Mouse (Mus musculus) kidney, postnatal 14 days (tissue): Measurements from ENCODE around the gene Slc2a9.

ENCODE experiments used
- DNase-seq: peaks from one replicate; pipeline ENCODE4 v3.0.0; 2022; ENCODE audit warnings: mixed read lengths

Slc2a9 gene

DNA sequence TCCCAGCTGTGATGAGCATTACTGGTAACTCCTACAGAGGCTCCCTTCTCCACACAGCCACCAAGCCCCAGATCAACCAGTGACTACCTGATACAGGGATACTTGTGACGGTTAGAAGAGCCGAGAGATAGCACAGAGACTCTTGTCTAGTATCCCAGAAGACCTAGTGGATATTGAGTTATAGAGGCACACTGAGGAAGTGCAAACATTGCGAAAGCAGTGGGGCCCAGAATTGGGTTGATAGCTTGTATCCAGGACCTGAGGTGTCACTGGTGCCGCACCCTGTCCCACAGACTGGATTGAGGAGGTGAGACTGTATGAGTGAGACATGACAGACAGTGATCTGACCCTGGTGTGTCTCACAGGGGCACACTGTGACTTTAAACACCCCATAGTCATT, at the start of gene Slc2a9:
TSS of gene Slc2a9 (minus strand) at position 152 of the 400 bp plus-strand sequence.
- DNase-seq = no peak

DNA sequence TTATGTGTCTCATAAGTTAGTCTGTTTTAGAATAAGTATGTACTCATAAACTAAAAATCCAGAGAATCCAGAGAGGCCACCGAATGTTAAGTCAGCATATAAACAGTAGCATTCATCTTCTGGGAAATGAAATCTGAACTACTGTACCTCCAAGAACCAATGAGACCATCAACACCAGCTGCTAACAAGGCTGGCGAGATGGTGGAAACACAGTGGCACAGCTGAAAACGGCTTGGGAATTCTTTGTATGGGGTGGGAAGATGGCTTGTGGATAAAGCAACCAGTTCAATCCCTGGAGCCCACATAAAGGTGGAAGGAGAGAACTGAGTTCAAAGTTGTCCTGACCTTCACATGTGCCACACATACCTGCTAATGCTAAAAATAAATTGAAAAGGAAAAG, 49.7 kb upstream of the Slc2a9 start:
- DNase-seq = no peak

DNA sequence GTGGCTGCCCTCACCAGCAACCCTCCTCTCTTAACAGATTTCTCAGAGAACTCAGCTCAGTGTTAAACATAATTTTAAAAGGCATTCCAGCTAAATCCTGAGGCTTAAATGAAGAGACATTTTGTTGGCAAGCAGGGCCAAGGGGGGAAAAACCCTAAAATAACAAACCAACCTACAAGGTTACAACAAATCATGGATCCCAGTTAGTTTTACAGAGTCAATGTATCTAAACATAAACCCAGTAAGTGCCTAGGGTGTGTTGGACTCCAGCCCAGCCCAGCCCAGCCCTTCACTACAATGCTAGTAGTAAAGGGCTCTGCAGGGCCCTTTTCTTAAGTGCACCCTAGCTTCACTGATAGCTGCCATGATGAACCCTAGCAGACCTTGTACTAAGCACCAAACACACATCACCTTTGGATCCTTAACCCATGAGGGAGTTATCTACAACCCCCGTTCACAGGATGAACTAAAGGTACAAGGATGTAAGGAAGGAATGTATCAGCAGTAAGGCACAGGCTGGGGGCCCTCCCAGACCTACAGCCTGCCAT, 47.4 kb upstream of the Slc2a9 start:
- no peak for DNase-seq

DNA sequence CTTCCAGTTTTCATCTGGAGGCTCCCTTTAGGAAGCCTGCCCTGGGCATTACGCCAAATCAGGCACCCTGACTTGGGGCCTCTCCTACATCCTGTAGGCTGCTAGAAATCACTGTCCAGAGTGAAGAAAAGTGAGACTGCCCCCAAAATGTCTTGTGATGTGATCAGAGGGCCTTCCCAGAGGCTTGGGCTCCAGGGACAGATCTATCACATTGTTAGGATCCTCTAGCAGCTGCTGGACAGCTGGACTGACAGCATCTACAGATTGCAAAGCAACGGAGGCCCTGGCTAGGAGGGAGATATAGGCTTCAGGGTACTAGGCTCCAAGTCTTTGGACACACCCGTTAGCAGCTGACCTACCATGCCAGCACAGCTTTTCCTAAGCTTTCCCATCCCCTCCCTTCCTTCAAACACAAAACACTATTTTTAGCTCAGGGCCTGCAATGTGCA, 46.5 kb upstream of the Slc2a9 start:
- DNase-seq = peak; percentile 29

DNA sequence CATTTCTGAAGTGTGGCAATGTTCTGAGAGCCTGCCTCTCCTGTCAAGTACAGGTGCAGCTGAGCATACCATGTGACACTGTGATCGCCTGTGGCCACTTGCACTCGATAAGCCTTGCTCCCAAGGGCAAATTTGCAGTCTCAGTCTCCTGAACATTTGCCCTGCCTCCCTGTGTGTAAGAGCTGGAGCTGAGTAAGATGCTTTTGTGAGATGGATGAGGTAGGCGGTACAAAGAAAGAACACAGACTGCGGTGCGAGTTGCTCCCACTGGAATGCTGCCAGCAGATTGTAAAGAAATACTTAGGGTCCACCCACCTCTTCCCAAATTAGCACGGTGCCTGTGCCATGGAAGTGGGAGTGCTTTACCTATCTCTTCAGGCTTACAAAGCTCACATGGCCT, 44.4 kb upstream of the Slc2a9 start:
- no peak for DNase-seq

DNA sequence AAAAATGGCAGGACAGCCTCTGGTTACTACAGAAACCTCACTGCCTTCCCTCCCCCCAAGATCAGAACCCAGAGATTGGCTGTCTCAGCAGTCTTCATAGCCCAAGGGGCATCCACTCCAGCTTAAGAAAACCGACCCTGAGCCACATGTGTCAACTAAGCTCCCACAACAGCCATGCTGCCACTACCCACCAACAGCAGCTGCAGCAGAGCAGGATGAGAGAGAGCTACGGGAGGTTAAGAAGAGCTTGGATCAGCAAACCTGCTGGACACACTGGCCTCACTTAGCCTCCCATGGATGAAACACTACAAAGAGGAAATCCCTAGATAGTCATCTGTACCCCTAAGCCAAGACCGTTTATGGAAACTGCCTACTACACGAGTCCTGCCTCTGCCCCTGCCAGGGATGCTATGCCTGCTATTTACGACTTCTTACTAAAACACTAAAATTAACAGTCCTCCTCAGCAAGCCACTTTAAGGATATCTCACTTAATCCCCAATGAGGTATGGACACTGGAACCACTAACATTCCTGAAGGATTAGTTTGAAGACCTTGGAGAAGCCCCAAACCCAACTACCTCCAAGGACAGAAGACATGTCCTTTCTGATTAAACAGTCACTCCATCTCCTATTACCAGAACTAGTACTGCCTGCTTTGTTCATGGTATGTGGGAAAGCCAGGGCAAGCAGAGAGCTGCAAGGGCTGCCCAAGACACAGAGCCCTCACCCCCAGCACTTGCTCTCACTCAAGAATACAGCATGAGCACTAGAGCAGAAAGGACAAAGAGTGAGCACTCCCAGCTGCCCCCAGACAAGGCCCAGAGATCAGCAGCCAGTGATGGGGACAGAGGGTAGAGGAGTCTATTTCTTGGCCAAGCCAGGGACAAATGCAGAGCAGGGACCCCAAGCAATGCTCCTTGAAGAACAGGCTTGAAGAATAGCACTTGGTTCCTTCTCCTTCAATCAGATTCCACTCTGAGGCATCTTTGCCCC, 41.8 kb upstream of the Slc2a9 start:
- peak; percentile 40 for DNase-seq

DNA sequence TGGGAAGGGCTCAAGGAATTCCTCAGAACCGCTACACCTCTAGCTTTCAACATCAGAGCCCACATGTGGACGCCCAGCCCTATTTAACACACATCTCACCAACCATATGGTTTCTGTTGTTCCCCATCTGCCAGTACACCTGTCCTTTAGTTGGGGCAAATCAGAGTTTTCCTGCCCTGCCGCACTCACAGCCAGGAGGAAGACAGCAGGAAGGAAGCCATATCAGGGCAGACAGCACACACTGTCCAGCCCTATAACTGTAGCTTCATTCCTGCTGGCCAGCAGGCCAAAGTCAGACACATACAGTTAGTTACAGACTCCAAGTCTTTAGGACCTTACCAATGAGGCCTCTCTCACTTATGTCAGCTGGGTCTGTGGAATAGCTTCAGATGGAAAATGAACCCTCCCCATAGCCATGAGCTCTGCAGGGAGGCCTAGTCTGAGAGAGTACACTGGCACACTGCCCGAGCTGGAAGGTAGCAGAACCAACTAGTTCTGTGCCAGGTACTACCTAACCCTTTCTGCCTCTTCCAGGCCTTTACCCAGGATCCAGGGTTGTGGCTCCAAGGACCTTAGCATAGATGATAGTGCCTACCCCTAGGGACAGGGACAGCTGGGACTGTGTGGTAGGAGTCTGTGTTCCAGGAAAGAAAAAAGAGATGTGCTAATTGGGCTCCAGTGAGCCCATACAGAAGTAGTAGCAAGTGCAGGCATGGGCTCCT, 40.7 kb upstream of the Slc2a9 start:
- DNase-seq = peak; percentile 44

DNA sequence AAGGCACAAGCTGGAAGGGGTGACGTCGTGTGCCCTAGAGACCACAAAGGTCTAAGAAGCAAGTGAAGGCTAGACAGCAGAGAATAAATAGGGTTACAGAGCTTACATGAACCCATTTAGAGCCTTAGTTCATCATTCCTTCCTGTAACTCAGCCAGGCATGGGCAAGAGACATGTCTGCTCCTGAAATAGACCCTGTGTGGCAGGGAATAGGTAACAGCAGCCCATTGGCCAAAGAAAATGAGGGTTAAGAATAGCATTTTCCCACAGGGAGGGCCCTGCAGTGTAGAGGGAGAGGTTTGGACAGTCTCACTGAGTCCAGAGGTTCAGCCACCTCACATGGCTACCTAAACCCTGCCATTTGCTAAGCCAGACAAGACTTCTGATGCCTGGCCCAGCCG, 38.8 kb upstream of the Slc2a9 start:
- DNase-seq = no peak

DNA sequence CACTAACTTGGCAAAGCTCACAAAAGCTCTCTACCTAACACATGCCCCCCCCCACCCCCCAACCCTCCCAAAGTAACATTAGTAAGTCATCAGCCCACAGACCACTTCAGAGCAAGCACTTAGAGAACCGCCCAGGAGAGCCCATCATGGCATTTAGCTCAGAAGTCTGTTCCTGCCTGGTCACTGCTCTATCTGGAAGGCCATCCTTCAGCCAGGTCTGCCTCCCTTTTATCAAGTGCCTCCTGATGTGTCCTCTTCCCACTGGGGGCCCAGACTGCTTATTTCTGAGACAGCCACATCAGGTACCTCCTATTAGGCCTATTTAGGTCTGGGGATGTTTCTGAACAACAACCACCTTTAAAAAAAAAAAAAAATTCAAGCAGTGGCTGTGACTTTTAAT, 38.0 kb upstream of the Slc2a9 start:
- DNase-seq = no peak

DNA sequence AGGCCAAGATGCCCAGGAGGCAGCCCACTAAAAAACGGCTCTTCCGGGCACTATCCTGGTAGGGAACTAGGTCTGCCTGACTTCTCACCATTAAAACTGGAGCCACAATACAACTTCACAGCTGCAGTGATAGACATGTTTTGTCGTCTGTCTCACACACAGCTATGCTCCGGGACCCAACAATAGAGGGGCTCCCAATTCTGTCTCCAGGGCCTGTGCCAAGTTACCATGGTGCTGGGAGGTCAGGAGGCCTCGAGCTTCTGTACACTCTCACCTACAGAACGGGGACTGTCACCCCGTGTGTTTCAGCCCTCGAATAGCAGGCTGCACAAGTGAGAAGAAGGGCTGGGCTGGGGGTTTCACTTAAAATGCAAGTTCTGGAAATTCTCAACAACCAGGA, 35.6 kb upstream of the Slc2a9 start:
- no peak for DNase-seq

DNA sequence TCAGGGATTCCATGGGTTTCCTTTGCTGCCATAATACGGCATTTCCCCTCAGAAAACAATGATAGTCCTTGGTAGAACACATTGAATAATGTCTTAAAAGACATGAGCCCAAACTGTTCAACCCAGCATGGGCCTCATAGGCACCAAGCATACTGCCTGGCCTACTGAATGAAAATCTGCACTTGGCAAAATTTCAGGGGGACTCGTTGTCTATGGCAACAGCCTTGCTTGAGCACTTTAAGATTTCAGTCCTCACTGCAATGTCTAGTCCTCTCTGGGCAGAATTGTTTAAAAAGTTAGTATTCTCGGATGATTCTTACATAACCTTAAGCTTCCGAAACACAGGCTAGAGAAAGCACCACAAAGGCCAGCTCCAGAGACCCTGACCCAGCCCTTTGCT, 34.9 kb upstream of the Slc2a9 start:
- no peak for DNase-seq

DNA sequence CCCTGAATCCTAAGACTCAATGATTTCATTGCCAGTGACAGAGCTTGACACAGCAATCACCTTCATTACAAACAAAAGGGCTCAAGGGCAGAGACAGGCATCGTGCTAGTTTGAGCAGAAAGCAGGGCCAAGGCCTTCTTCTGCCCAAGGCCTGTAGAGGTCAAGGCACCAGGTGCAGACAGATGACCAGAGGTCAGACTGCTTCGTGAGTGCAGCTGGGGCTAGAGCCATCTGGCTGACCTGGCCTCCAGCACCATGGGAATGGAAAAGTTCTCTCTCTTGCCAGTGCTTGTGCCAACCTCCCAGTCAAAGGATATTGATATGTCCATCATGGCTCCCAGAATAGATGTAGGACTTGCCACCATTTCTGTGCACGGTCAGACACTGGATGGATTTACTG, 33.9 kb upstream of the Slc2a9 start:
- DNase-seq = no peak

DNA sequence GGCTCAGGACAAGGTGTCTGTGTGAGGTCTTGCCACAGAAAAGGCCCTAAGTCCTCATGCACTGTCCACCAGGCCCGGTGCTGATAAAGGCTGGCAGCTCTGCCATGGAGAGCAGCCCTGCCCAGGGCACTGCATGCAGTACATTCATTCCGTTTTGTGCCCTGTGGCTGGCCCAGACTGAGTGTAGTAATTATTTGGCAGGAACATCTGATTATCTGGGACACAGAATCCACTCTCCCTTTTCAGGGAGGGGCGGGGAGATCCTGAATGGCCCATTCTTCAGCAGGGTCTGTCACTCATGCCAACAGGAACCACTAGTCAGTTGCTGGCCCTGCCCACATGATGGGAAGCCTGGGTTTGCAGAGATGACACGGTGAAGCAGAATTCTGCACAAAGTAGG, 29.1 kb upstream of the Slc2a9 start:
- no peak for DNase-seq

DNA sequence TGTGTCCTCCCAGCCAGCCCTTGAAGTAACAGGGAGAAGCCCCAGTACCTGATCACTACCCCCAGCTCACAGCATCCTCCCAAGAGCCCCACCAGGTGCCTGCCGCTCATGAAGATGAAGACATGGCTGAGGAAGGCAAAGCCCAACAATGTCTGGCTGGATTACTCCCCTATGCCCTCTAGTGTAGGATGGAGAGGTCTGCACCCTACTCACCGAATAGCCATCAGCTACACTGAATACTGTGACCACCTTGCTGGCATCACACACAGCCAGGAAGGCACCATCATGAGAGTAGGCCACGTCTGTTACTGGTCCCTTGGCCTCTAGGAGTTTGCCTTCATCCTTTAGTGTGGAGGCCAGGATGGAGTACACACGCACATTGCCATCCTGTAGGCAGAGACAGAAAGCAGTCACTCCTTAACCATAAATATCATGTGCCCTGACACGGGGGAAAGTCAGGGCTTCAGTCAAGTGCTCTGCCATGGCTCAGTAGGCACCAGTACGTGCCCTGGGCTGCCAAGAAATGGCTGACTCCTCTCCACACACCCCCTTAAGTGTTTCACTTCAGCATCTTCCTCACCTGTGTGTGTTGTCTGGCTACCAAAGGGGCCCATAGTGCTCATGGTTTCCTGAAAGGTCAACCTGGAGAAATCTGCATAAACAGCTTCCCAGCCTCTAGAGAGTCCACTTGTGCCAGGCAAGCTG, 26.9 kb upstream of the Slc2a9 start:
- no peak for DNase-seq

DNA sequence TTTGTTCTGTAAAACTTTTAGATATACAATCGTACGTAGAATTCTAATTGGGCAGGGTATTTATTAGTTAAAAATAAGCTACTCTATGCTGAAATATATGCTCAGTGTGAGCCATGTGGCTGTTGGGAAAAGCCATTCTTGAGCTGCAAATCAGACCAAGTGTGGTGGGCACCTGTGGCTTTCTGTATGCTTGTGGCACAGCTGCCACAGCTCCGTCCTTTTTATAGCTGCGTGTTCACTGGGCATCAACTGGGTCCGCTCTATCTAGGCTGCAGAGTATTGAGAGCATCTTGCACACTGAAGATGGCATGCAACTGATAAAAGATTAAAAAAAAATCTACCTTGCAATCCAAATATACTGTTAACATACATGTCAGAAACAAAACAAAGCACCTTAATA, 20.0 kb upstream of the Slc2a9 start:
- DNase-seq = no peak

DNA sequence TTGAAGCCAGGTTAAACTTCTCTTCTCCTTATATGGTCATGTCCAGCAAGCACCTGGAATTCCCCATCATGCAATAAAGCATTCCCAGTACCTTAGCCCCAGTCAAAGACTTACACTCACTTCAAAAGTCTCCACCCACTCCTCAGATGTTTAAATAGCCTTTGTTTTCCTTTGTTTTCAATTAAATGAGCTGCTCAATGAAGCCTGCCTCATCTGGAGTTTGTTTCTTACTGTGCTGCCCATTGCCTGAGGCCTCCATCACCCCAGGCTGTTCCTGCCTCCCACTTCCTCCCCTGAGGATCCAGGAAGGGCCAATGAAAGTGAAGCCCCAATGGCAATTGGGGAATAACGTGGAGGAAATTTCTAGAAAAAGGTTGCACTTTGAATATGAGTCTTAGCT, 17.9 kb upstream of the Slc2a9 start:
- DNase-seq = no peak

DNA sequence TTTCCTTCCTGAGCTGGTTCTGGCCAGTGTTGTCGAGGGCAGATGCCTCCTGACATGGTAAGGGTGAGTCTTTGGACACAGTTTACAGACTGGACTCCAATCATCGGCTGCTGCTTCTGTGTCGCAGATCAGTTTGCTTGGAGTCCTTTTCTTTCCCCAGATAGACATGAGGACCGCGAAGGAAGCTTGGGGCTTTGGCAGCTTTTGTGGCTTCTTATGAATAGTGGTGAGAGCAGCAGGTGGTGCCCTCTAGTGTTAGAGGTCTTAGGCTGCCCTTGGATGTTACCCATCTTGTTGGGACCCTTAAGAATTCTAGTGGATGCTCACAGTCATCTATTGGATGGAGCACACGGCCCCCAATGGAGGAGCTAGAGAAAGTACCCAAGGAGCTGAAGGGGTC, 13.3 kb upstream of the Slc2a9 start:
- peak; percentile 39 for DNase-seq

DNA sequence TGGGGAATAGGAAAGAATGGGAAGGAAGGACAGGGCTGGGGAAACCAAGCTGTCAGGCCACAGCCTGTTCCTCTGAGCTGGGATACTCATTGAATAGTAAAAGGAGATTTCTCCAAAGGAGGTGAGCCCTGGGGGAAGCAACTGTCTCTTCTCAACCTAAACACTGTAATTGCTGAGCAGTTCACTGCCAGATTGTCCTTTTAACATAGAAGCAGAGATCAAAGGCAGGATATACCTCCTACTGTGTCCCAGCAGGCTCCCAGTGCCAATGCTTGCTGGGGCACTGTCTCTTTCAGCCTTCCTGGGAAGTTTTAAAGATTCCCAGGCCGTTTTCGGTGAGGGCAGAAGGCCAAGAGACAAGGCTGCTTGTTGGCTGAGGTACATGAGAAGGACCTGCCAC, 10.0 kb upstream of the Slc2a9 start:
- DNase-seq = no peak

DNA sequence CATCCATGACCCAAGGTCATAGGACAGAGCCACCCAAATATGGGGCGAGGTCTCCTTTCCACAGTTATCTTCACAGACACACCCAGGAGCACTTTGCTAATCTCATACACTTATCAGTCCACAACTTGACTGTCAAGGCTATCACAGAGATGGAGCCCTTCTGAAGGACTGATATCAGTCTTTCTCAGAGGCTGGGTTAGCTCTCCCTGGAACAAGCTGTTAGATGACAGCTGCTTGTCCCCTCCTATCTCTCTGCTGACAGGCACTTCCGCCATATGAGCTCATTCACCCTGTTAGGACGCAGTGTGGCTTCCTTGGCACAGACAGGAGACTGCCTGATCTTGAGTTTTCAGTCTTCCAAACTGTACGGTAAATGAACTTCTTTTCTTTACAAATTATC, 6.6 kb upstream of the Slc2a9 start:
- DNase-seq = no peak

DNA sequence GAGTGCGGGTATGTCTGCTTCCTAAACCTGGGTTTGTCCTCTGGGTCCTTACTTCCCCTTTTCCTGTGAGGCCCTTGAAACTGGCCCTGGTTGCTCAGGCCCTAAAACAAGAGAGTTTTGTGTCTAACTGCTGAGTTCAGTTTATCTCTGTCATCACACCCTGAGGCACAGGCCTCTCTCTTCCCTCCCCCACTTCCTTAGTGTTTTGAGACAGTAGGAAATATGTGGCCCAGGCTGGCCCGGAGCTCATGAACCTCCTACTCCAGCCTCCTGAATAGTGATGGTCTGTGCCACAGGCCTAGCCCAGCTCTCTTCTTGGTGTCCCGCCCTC, 2.5 kb upstream of the Slc2a9 start:
- no peak for DNase-seq

DNA sequence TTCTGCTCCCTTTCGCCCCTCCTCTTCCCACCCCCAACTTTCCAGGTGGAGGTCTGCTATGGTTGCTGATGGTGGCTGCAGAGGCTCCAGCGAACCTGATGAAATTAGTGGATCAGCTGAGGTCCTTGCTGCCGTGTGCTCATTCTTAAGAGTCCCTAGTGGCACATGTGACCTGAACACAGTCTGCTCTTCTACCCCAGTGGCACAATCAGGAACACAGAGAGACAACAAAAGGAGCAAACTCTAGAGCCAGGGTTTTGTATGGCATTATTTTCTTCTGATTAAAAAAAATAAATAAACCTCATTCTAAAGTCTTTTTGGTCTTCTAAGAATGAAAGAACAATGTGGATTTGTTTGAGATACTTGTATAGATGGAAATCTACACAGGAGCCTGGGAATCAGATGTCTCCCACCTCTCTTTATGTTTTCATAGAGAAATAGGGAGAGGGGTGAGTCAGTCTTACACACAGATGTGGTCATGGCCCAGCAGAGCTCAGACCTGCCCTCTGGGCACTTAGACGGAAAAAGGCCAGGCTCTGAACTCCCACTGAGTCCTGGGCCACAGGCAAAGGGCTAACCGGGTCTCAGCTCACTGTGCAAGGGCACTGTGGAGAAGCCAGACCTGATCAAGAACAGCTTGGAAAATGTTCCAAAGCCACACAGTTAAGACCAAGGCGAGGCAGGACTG, 1.9 kb upstream of the Slc2a9 start:
- no peak for DNase-seq

DNA sequence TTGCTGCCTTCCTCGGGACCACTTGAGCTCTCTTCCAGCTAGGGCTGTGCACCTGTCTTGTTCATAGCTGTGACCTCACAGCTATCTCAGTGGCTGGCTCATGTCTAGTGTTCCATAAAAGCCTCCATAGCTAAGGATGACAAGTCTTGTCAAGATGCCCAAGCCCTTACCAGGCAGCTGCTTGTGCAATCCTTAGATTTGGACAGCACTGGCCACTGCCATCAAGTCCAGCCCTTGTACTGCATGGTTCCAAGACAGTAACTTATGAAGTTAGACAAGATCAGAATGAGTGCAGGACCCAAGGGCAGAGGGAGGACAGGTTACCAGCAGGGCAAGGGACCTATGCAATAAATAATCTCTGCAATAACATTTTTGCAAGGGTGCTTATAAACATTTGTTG, 1.2 kb upstream of the Slc2a9 start:
- no peak for DNase-seq

DNA sequence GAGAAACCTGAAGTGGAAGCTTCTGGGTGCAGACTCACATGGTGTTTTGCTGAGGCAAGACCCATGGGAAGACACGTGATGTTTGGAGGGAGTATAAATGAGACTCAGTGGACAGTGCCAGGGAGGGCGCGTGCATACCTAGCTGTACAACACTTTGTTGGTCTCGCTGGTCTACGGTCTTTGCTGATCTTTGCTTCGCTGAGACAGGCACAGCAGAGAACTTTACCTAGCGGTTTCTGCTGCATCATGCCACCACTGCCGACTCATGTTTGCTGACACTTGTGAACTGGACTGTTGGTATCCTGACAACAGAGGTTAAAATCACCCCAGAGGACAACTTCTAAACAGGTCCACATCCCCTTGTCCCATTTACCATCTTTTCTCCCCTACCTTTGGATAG, 2.9 kb downstream of the Slc2a9 start:
- no peak for DNase-seq
